Mouse (Mus musculus): ENCODE measurements around the gene Metap1d. TPM values are rescaled to one million over a fixed set of nuclear protein-coding genes. Genes with fewer than 3 reads are reported as not detected.

The Metap1d gene
- polyA plus RNA-seq, 1 experiment from 2014 or later, result 46.5 TPM

DNA sequence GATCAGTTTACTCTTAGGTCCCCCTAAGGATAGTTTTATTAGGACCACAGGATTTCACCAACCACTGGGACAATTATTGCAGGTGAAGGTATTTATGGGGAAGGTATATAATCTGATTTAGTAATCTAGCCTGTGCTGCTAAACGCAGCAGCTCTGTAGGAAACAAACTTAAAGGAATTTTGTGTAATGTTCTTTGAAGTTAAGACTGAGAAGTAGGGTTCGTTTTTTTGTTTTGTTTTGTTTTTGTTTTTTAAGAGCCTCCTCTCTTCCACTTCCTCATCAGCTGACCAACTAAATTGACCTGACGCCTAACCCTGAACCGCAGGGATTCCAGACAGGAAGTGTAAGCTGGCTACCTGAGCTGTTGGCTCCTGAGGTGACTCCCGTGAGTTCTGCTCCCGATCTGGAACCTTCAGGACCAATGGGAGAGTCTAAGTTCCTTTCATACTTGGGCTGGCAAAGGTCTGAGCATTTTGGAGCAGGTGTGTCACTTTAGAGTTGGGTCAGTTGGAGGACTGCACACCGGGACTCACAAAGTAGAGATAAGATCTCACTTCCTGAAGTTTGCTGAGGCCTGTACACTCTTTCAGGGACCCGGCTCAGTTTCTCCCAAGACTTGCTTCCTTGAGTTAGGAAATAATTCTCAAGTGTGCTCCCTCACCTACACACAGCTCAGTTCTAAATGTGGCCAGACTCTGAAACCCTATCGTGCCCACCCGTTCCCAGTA lies 73.7 kb downstream of the Metap1d start:
- ATAC-seq (replicated peaks; ENCODE audit: extremely low read depth, insufficient read depth, low FRiP score), result no peak
- no peak overlapping the region for H3K4me2 ChIP-seq (ENCODE audit: low read depth, low read length)
- no peak overlapping the region for H3K4me3 ChIP-seq (ENCODE audit: low read length)

DNA sequence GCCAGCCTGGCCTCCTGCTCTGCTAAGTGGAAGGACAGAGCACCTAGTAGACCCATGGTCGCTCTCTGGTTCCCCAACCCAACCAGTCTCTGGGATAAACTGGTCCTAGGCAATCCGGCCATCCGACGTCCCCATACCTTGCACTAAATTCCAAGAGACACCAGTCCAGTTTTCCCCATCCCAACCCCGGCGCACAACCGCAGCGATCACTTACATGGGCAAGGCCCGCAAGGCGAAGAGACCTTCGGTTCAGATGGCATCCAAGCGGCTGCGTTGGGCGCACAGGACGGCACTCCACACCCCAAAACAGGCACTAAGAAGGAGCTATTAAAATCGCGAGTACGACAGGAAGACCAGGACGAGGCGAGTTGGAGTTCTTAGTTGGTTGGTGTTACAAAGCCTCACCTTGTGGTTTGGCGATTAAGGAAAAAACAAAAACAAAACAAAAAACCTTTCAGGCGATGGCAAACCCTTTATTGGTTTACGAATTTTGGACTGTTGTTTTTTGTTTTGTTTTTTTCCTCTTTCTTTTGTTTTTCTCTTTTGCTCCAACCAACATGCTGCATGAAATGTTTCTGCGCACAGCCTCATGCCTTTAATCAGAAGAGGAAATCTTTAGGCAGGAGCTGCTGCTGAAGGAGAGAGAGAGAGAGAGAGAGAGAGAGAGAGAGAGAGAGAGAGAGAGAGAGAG lies 74.4 kb downstream of the Metap1d start:
- Histone ChIP-seq H3K9ac (ENCODE audit: low read length) (no peak overlapping the region), H3K36me3 (ENCODE audit: control insufficient read depth, insufficient read depth) (no peaks in the 10 kb centered on the region), H3K27ac (ENCODE audit: low read length) (no peak overlapping the region), H3K4me1 (ENCODE audit: control insufficient read depth, insufficient read depth, low read length) (peaks cover 21% of the 10 kb centered on the region), H3K9me3 (replicated peaks; ENCODE audit: control insufficient read depth, low read length) (no peaks in the 10 kb centered on the region), H3K4me3 (ENCODE audit: low read length) (no peak overlapping the region), H3K4me2 (ENCODE audit: low read depth, low read length) (no peak overlapping the region), H3K27me3 (ENCODE audit: control insufficient read depth, insufficient read depth, low read length) (peaks cover 94% of the 10 kb centered on the region)
- WGBS, result 5% methylated on average over 24 of the region's 24 CpGs
- ATAC-seq (replicated peaks; ENCODE audit: extremely low read depth, insufficient read depth, low FRiP score), result no peak

More for the DNA sequence above, 73.7 kb downstream of the Metap1d start:
- Histone ChIP-seq H3K36me3 (ENCODE audit: control insufficient read depth, insufficient read depth) (no peaks in the 10 kb centered on the region), H3K27ac (ENCODE audit: low read length) (no peak overlapping the region), H3K9ac (ENCODE audit: low read length) (no peak overlapping the region), H3K9me3 (replicated peaks; ENCODE audit: control insufficient read depth, low read length) (no peaks in the 10 kb centered on the region), H3K27me3 (ENCODE audit: control insufficient read depth, insufficient read depth, low read length) (peaks cover 89% of the 10 kb centered on the region), H3K4me1 (ENCODE audit: control insufficient read depth, insufficient read depth, low read length) (peaks cover 19% of the 10 kb centered on the region)
- 9% methylated on average over 10 of the region's 10 CpGs for WGBS

DNA sequence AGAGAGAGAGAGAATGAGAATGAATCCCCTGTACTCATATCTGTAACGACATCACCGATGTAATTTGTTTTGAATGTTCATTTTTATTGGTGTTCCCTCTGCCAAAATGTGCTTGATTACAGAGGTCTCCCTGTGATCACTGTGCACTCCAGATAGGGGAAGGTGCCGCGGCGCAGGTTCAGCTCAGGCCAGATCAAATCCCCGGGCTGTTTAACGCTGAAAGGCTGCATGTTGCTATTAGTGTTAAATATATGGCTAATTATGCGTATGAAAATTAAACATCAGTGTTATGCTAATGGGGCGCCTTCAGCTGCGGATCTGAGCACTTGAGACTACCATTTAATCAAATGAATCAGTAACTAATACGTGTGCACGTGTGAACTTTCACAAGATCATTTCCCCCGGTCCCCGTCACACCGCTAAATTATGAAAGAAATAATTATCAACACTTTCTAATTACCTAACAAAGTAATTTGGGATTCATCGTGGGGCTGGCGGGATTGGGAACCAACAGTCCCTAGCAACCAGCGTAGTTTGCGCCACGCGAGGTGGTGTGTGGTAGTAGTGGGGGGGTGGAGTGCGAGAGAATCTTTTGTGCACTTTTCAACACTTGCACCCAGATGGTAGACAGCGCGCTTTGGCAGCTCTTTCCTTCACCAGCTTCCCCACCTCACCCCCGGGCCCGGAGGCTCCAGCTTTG lies 75.1 kb downstream of the Metap1d start, which contains the start of gene Dlx1:
Gene Dlx1 (plus strand): TSS at position 100 of the 700 bp plus-strand sequence.
- peaks cover 94% of the 10 kb centered on the region for H3K27me3 ChIP-seq (ENCODE audit: control insufficient read depth, insufficient read depth, low read length)
- WGBS, result 3% methylated on average over 26 of the region's 26 CpGs
- no peak within 1 kb of the TSS for H3K9ac ChIP-seq (ENCODE audit: low read length)
- H3K4me3 ChIP-seq (ENCODE audit: low read length), result peak within 1 kb of the TSS; percentile 59
- H3K4me1 ChIP-seq (ENCODE audit: control insufficient read depth, insufficient read depth, low read length), result peaks cover 22% of the 10 kb centered on the region
- no peak within 1 kb of the TSS for H3K27ac ChIP-seq (ENCODE audit: low read length)
- ATAC-seq (replicated peaks; ENCODE audit: extremely low read depth, insufficient read depth, low FRiP score), result no peak
- no peaks in the 10 kb centered on the region for H3K9me3 ChIP-seq (replicated peaks; ENCODE audit: control insufficient read depth, low read length)
- no peaks in the 10 kb centered on the region for H3K36me3 ChIP-seq (ENCODE audit: control insufficient read depth, insufficient read depth)
- peak within 1 kb of the TSS; percentile 97 for H3K4me2 ChIP-seq (ENCODE audit: low read depth, low read length)

DNA sequence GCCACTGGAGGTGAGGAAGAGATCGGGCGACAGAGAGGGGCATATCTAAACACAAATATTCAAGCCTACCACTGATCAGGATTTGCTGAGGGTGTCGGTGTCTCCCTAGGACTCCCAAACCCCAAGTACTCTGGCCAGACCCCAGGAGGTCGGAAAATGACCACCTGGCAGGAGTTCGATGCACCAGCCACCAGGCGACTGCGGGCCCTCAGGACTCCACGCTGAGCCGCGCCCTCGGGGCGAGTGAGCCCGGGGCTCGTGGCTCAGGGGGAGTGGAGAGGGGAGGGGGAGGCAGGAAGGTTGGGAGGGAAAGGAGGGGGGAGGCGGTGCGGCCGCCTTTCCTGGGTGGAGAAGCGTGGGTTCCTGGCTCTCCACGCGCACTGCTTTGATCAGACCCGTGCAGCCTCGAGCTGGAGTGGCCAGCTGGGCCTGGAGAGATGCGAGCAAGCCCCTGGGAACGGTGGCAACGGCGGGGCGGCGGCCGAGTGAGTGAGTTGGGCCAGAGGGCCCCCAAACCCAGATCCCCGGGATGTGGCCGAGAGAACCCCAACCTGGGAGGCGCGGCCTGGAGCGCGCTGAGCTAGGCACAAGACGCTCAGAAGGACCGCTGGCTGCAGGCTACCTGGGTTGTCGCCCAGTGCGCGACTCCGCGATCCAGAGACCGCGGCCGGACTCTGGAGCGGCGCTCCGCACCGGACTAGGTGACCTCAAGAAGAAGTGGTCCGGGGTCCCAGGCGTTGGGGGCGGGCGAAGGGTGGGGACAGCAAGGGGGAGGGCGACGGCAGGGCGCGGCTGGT lies 75.8 kb downstream of the Metap1d start:
- under 1% methylated on average over 56 of the region's 57 CpGs for WGBS
- H3K9ac ChIP-seq (ENCODE audit: low read length), result peak overlapping the region; percentile 51
- H3K9me3 ChIP-seq (replicated peaks; ENCODE audit: control insufficient read depth, low read length), result no peaks in the 10 kb centered on the region
- peak overlapping the region; percentile 97 for H3K4me2 ChIP-seq (ENCODE audit: low read depth, low read length)
- ATAC-seq (replicated peaks; ENCODE audit: extremely low read depth, insufficient read depth, low FRiP score), result peak; percentile 20; the same call in 1 of the 2 replicates
- peaks cover 22% of the 10 kb centered on the region for H3K4me1 ChIP-seq (ENCODE audit: control insufficient read depth, insufficient read depth, low read length)
- H3K27me3 ChIP-seq (ENCODE audit: control insufficient read depth, insufficient read depth, low read length), result peaks cover 94% of the 10 kb centered on the region
- no peak overlapping the region for H3K27ac ChIP-seq (ENCODE audit: low read length)
- H3K4me3 ChIP-seq (ENCODE audit: low read length), result peak overlapping the region; percentile 59
- no peaks in the 10 kb centered on the region for H3K36me3 ChIP-seq (ENCODE audit: control insufficient read depth, insufficient read depth)

GRCm38 (mm10) chr2:71529511-71530351 lies 76.7 kb downstream of the Metap1d start:
- WGBS, result under 1% methylated on average over 56 of the region's 60 CpGs
- H3K4me3 ChIP-seq (ENCODE audit: low read length), result peak overlapping the region; percentile 59
- peak; percentile 91 for ATAC-seq (replicated peaks; ENCODE audit: extremely low read depth, insufficient read depth, low FRiP score)
- H3K9ac ChIP-seq (ENCODE audit: low read length), result peak overlapping the region; percentile 51
- peak overlapping the region; percentile 97 for H3K4me2 ChIP-seq (ENCODE audit: low read depth, low read length)
- no peak overlapping the region for H3K27ac ChIP-seq (ENCODE audit: low read length)
- peaks cover 96% of the 10 kb centered on the region for H3K27me3 ChIP-seq (ENCODE audit: control insufficient read depth, insufficient read depth, low read length)
- H3K4me1 ChIP-seq (ENCODE audit: control insufficient read depth, insufficient read depth, low read length), result peaks cover 22% of the 10 kb centered on the region
- H3K9me3 ChIP-seq (replicated peaks; ENCODE audit: control insufficient read depth, low read length), result no peaks in the 10 kb centered on the region
- no peaks in the 10 kb centered on the region for H3K36me3 ChIP-seq (ENCODE audit: control insufficient read depth, insufficient read depth)

DNA sequence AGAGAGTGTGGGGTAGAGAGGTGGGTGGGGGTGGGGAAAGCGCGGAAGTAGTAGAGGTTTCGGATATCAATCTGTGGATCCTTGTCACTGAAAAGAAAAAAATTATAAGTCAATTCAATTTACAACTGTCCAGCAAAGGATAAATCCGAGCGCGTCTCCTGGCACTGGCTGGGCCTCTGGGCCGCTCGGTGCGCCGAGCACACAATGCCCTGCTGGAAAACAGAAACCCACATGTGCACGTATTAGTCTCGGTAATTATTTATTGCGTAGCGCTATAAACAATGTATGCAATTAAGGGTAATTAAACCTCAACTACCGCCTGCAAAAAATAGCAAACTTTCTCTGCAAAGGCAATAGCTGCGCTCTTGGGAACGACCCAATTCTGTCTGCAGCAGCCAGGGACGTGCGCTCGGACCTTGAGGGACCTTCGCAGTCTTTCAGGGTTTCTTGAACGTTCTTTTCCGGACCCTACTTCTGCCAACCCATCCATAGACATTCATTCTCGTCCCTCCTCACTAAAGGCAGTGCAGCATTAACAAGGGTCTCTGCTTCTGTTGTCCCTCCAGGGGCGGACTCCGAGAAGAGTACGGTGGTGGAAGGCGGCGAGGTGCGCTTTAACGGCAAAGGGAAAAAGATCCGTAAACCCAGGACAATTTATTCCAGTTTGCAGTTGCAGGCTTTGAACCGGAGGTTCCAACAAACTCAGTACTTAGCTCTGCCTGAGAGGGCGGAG lies 77.5 kb downstream of the Metap1d start:
- WGBS, result 2% methylated on average over 34 of the region's 34 CpGs
- Histone ChIP-seq H3K4me2 (ENCODE audit: low read depth, low read length) (peak overlapping the region; percentile 97), H3K4me3 (ENCODE audit: low read length) (peak overlapping the region; percentile 59), H3K36me3 (ENCODE audit: control insufficient read depth, insufficient read depth) (no peaks in the 10 kb centered on the region), H3K27me3 (ENCODE audit: control insufficient read depth, insufficient read depth, low read length) (peaks cover 94% of the 10 kb centered on the region), H3K27ac (ENCODE audit: low read length) (no peak overlapping the region), H3K9me3 (replicated peaks; ENCODE audit: control insufficient read depth, low read length) (no peaks in the 10 kb centered on the region), H3K9ac (ENCODE audit: low read length) (no peak overlapping the region), H3K4me1 (ENCODE audit: control insufficient read depth, insufficient read depth, low read length) (peaks cover 22% of the 10 kb centered on the region)
- no peak for ATAC-seq (replicated peaks; ENCODE audit: extremely low read depth, insufficient read depth, low FRiP score)

DNA sequence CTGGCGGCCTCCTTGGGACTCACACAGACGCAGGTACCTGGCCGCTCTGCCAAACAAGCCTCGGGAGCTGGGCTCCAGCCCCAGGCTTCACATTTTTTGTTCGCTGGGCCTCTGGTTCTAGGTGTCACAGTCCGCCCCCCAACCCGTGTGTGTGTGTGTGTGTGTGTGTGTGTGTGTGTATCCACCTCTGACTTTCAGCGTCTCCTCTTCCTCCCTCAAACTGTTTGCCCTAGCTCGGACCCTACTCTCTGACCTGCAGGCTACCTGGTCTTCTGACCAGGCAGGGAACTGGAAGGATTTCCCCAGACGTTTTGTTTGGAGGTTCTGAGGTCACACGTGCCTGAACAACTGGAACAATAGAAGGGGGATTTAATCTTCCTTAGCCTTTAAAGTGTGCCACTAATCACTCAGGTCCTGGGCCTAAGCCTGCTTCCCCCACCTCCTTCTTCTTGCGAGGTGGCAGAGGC lies 78.1 kb downstream of the Metap1d start:
- Histone ChIP-seq H3K27ac (ENCODE audit: low read length) (no peak overlapping the region), H3K27me3 (ENCODE audit: control insufficient read depth, insufficient read depth, low read length) (peaks cover 92% of the 10 kb centered on the region), H3K4me3 (ENCODE audit: low read length) (no peak overlapping the region), H3K36me3 (ENCODE audit: control insufficient read depth, insufficient read depth) (no peaks in the 10 kb centered on the region), H3K9me3 (replicated peaks; ENCODE audit: control insufficient read depth, low read length) (no peaks in the 10 kb centered on the region), H3K9ac (ENCODE audit: low read length) (no peak overlapping the region), H3K4me2 (ENCODE audit: low read depth, low read length) (no peak overlapping the region), H3K4me1 (ENCODE audit: control insufficient read depth, insufficient read depth, low read length) (peaks cover 22% of the 10 kb centered on the region)
- 7% methylated on average over 12 of the region's 12 CpGs for WGBS
- no peak for ATAC-seq (replicated peaks; ENCODE audit: extremely low read depth, insufficient read depth, low FRiP score)
